Mouse (Mus musculus) A20 (cell line): ENCODE results near the gene Mybphl.

Experiments
- DNase-seq: peaks from one replicate; pipeline ENCODE4 v3.0.0-alpha.2; 2011; ENCODE audit warnings: low read depth, low spot score

The Mybphl gene

GRCm38 (mm10) chr3:108372274-108372673 lies 7.6 kb downstream of the Mybphl start:
- no peak for DNase-seq

- DNase-seq, result no peak
Observed at GRCm38 (mm10) chr3:108372691-108373090, 8.0 kb downstream of the Mybphl start.

- no peak for DNase-seq
Observed at GRCm38 (mm10) chr3:108378875-108379663, 14.4 kb downstream of the Mybphl start.

- DNase-seq, result peak; percentile 69
Observed at GRCm38 (mm10) chr3:108380695-108381094, 16.0 kb downstream of the Mybphl start.

GRCm38 (mm10) chr3:108381945-108382875 lies 17.5 kb downstream of the Mybphl start:
- DNase-seq, result peak; percentile 59

GRCm38 (mm10) chr3:108383485-108384354 lies 19.0 kb downstream of the Mybphl start, which contains the start of gene Psrc1:
Gene Psrc1 (plus strand): TSS chr3:108383839.
- peak; percentile 74 for DNase-seq

GRCm38 (mm10) chr3:108384425-108384824 lies 19.7 kb downstream of the Mybphl start:
- no peak for DNase-seq

GRCm38 (mm10) chr3:108386186-108386585 lies 21.5 kb downstream of the Mybphl start:
- DNase-seq, result no peak

GRCm38 (mm10) chr3:108389111-108389545 lies 24.4 kb downstream of the Mybphl start:
- DNase-seq, result peak; percentile 95

- DNase-seq, result no peak
Observed at GRCm38 (mm10) chr3:108392299-108392698, 27.6 kb downstream of the Mybphl start.

- DNase-seq, result no peak
Observed at GRCm38 (mm10) chr3:108392793-108393192, 28.1 kb downstream of the Mybphl start.

GRCm38 (mm10) chr3:108398281-108398680 lies 33.6 kb downstream of the Mybphl start:
- DNase-seq, result no peak

- DNase-seq, result no peak
Observed at GRCm38 (mm10) chr3:108400442-108400841, 35.7 kb downstream of the Mybphl start.

- peak; percentile 96 for DNase-seq
Observed at GRCm38 (mm10) chr3:108401692-108402527, 37.2 kb downstream of the Mybphl start.

- DNase-seq, result no peak
Observed at GRCm38 (mm10) chr3:108402528-108402920, 37.8 kb downstream of the Mybphl start.

GRCm38 (mm10) chr3:108405536-108406305 lies 41.0 kb downstream of the Mybphl start:
- no peak for DNase-seq

- DNase-seq, result no peak
Observed at GRCm38 (mm10) chr3:108406306-108406885, 41.7 kb downstream of the Mybphl start.

GRCm38 (mm10) chr3:108408517-108409008 lies 43.9 kb downstream of the Mybphl start:
- DNase-seq, result no peak
